Mouse (Mus musculus) monocyte, adult 5-6 weeks (primary cell): ENCODE data around the gene Pbxip1. TPM values are rescaled to one million over a fixed set of nuclear protein-coding genes. Genes with fewer than 3 reads are reported as not detected.

Source experiments
- ATAC-seq: fragments of 153-309, 156-312 bp; replicated peaks from 2 replicates; pipeline ENCODE4 v1.8.0; 2017; ENCODE audit warnings: mild to moderate bottlenecking; ENCODE audit not compliant: low TSS enrichment, insufficient number of reproducible peaks, severe bottlenecking, poor library complexity, low FRiP score
- total RNA-seq: library from RNA; stranded (forward); fragments of 200-1000, 200-491, 200-594 nt; gene quantifications from 3 replicates; pipeline ENCODE4 v1.2.3, GENCODE M21; 2017

Gene Pbxip1
- total RNA-seq, 1 experiment from 2014 or later: 190 TPM

- ATAC-seq: peak; percentile 65
Observed at GRCm38 (mm10) chr3:89458372-89458964, 22.0 kb downstream of the Pbxip1 start.

GRCm38 (mm10) chr3:89458965-89459807 is 22.7 kb downstream of the Pbxip1 start:
- peak; percentile 76 for ATAC-seq

- no peak for ATAC-seq
Observed at GRCm38 (mm10) chr3:89468268-89468667, 31.8 kb downstream of the Pbxip1 start.

GRCm38 (mm10) chr3:89472280-89472679 is 35.8 kb downstream of the Pbxip1 start:
- no peak for ATAC-seq

- ATAC-seq: no peak
Observed at GRCm38 (mm10) chr3:89473838-89474237, 37.3 kb downstream of the Pbxip1 start.

GRCm38 (mm10) chr3:89479055-89479454 is 42.5 kb downstream of the Pbxip1 start:
- ATAC-seq: no peak

- ATAC-seq: peak; percentile 55
Observed at GRCm38 (mm10) chr3:89481488-89481887, 45.0 kb downstream of the Pbxip1 start.

GRCm38 (mm10) chr3:89482249-89482648 is 45.7 kb downstream of the Pbxip1 start:
- no peak for ATAC-seq

GRCm38 (mm10) chr3:89484766-89485524 is 48.4 kb downstream of the Pbxip1 start:
- ATAC-seq: peak; percentile 87

- ATAC-seq: no peak
Observed at GRCm38 (mm10) chr3:89486111-89486510, 49.6 kb downstream of the Pbxip1 start.

- ATAC-seq: no peak
Observed at GRCm38 (mm10) chr3:89486916-89487702, 50.6 kb downstream of the Pbxip1 start.

GRCm38 (mm10) chr3:89490790-89491189 is 54.3 kb downstream of the Pbxip1 start:
- no peak for ATAC-seq

GRCm38 (mm10) chr3:89491559-89491958 is 55.1 kb downstream of the Pbxip1 start:
- ATAC-seq: no peak

- ATAC-seq: no peak
Observed at GRCm38 (mm10) chr3:89492701-89493151, 56.2 kb downstream of the Pbxip1 start.

GRCm38 (mm10) chr3:89494630-89495029 is 58.1 kb downstream of the Pbxip1 start:
- ATAC-seq: no peak

- ATAC-seq: no peak
Observed at GRCm38 (mm10) chr3:89496366-89496765, 59.9 kb downstream of the Pbxip1 start.

GRCm38 (mm10) chr3:89499696-89500095 is 63.2 kb downstream of the Pbxip1 start:
- ATAC-seq: no peak
